Comparison of ENCODE assay signal across 10 mouse cellular contexts in the genomic region with DNA sequence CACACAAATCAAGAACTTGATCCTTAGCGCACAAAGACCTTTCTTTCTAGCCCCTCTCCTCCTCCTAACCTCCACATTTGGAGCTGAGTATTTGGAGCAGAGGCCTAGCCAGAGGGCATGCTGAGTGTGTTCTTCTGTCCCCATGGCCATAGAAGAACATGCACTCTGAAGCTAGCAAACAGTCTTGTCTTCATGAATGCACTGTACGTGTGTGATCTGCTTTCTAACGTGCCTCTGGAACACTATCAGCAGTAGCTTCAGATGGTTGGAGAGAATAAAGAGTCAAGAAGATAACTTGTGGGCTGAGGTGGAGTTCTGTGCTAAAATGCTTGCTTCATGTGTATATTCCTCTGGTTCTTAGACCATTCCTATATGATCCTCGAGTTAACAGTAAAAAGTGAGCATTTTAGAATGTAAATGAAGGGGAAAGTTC. TPM values are rescaled to one million over a fixed set of nuclear protein-coding genes. Genes with fewer than 3 reads are reported as not detected.
DNase-seq lines count a peak whose midpoint lies in the region; ATAC-seq lines count a peak whose summit lies in the region.
"Had no signal": no experiment of that assay in that cellular context is flagged by ENCODE, and none has a peak within 500 bp of the region (broad histone marks: within the 10 kb centered on the region; RNA-seq: fewer than 3 reads in every experiment).

No protein-coding gene starts in this region.

- H3K9ac ChIP-seq in kidney, embryonic 15.5 days: no peak overlapping the region
- H3K9ac ChIP-seq in embryonic facial prominence, embryonic 14.5 days (ENCODE audit: low read depth, low read length): no peak overlapping the region
- peak overlapping the region; percentile 59 for H3K9ac ChIP-seq in liver, embryonic 15.5 days
- H3K9ac ChIP-seq: forebrain, postnatal 0 days; midbrain, embryonic 12.5 days had no signal

- 42% methylated on average over 4 of the region's 4 CpGs for WGBS in kidney, embryonic 15.5 days
- 39% methylated on average over 4 of the region's 4 CpGs for WGBS in embryonic facial prominence, embryonic 14.5 days
- WGBS in liver, embryonic 15.5 days (ENCODE audit: insufficient replicate concordance): 26% methylated on average over 4 of the region's 4 CpGs

- peak; percentile 47 for DNase-seq in embryo, embryonic 10 days (ENCODE audit: low spot score)
- no peak for DNase-seq in embryo, embryonic 11 days
- DNase-seq in kidney, postnatal 36 days: no peak
- no peak for DNase-seq in embryonic facial prominence, embryonic 14.5 days (ENCODE audit: low spot score)
- no peak for DNase-seq in gastrocnemius, postnatal 4 days (ENCODE audit: low spot score in 2 of 2)
- DNase-seq: forebrain, postnatal 0 days had no signal

- H3K4me1 ChIP-seq in kidney, embryonic 15.5 days: peaks cover 72% of the 10 kb centered on the region
- H3K4me1 ChIP-seq in embryonic facial prominence, embryonic 14.5 days (ENCODE audit: control insufficient read depth, insufficient read depth, low read length): peaks cover 54% of the 10 kb centered on the region
- H3K4me1 ChIP-seq in liver, embryonic 15.5 days (replicated peaks): peaks cover 95% of the 10 kb centered on the region

- H3K9me3 ChIP-seq in kidney, embryonic 15.5 days (replicated peaks): no peaks in the 10 kb centered on the region
- no peaks in the 10 kb centered on the region for H3K9me3 ChIP-seq in embryonic facial prominence, embryonic 14.5 days (ENCODE audit: control insufficient read depth, low read length)
- H3K9me3 ChIP-seq in liver, embryonic 15.5 days (replicated peaks): no peaks in the 10 kb centered on the region
- H3K9me3 ChIP-seq: midbrain, embryonic 12.5 days had no signal

- H3K4me2 ChIP-seq in kidney, embryonic 15.5 days: 0 out of 2 replicates have a peak overlapping the region, but pooled peaks have one; percentile 17
- H3K4me2 ChIP-seq in embryonic facial prominence, embryonic 14.5 days (ENCODE audit: low read depth, low read length): no peak overlapping the region
- peak overlapping the region; percentile 71 for H3K4me2 ChIP-seq in liver, embryonic 15.5 days
- H3K4me2 ChIP-seq: midbrain, embryonic 12.5 days had no signal

- 0 out of 2 replicates have a peak, but pooled peaks have one; percentile 22 for ATAC-seq in kidney, embryonic 15.5 days (replicated peaks; ENCODE audit: low FRiP score)
- ATAC-seq in embryonic facial prominence, embryonic 14.5 days (ENCODE audit: low read depth): no peak
- peak; percentile 73 for ATAC-seq in liver, embryonic 15.5 days (ENCODE audit: insufficient read depth)
- no peak for ATAC-seq in CD4-positive, CD25-positive, alpha-beta regulatory T cell, adult 4 months
- ATAC-seq: forebrain, postnatal 0 days had no signal

- H3K27ac ChIP-seq in kidney, embryonic 15.5 days: peak overlapping the region; percentile 95
- H3K27ac ChIP-seq in embryonic facial prominence, embryonic 14.5 days (replicated peaks; ENCODE audit: low read depth, low read length): peak overlapping the region; percentile 92
- H3K27ac ChIP-seq in liver, embryonic 15.5 days (replicated peaks): peak overlapping the region; percentile 95
- H3K27ac ChIP-seq: midbrain, embryonic 12.5 days had no signal

- H3K4me3 ChIP-seq in kidney, embryonic 15.5 days (replicated peaks): no peak overlapping the region
- no peak overlapping the region for H3K4me3 ChIP-seq in embryonic facial prominence, embryonic 14.5 days (ENCODE audit: low read depth, low read length)
- peak overlapping the region; percentile 36; the same call in 1 of the 2 replicates for H3K4me3 ChIP-seq in liver, embryonic 15.5 days (replicated peaks)
- H3K4me3 ChIP-seq: midbrain, embryonic 12.5 days had no signal

- H3K36me3 ChIP-seq in kidney, embryonic 15.5 days: peaks cover 3% of the 10 kb centered on the region
- H3K36me3 ChIP-seq in embryonic facial prominence, embryonic 14.5 days (ENCODE audit: control insufficient read depth, insufficient read depth, low read length): no peaks in the 10 kb centered on the region
- peaks cover 8% of the 10 kb centered on the region for H3K36me3 ChIP-seq in liver, embryonic 15.5 days (replicated peaks)
- H3K36me3 ChIP-seq: midbrain, embryonic 12.5 days had no signal

- H3K27me3 ChIP-seq in kidney, embryonic 15.5 days: no peaks in the 10 kb centered on the region
- no peaks in the 10 kb centered on the region for H3K27me3 ChIP-seq in embryonic facial prominence, embryonic 14.5 days (replicated peaks; ENCODE audit: control insufficient read depth, insufficient read depth, low read length)
- H3K27me3 ChIP-seq in liver, embryonic 15.5 days: no peaks in the 10 kb centered on the region
- H3K27me3 ChIP-seq: midbrain, embryonic 12.5 days had no signal

RNA-seq across cellular contexts. Expression of gene Cyth3, which starts 33.3 kb away (rescaled TPM):
- polyA plus RNA-seq in kidney, embryonic 15.5 days (2015; fragmentation: Nextera tagmentation; extraction: Ambion mirVana): 66.0 and 71.5 TPM in 2 replicates
- polyA plus RNA-seq in embryonic facial prominence, embryonic 14.5 days (2014; fragmentation: Nextera tagmentation; extraction: Ambion mirVana): 52.0 and 61.2 TPM in 2 replicates
- polyA plus RNA-seq in liver, embryonic 15.5 days (2015; fragmentation: Nextera tagmentation; extraction: Ambion mirVana): 35.7 and 37.5 TPM in 2 replicates
- polyA plus RNA-seq in CD4-positive, CD25-positive, alpha-beta regulatory T cell, adult 4 months (2017; shearing (Covaris generic)): 10 to 100 TPM; 40.6 to 59.7 TPM
- 10 to 100 TPM; 50.2 to 67.5 TPM for total RNA-seq in gastrocnemius, postnatal 4 days (2021)

Comparison
In these comparisons a context has a peak if more than half of its experiments do, and no peak if none do; other contexts are left out.
1. ATAC-seq: peak in kidney, embryonic 15.5 days (single experiment) and liver, embryonic 15.5 days (single experiment); none in embryonic facial prominence, embryonic 14.5 days (single experiment) and CD4-positive, CD25-positive, alpha-beta regulatory T cell, adult 4 months (single experiment).
2. Peak in every context shown above with its lines, with median percentiles within 50 percentile points of each other: H3K27ac ChIP-seq.